Mouse (Mus musculus) CH12.LX (cell line): ENCODE results near the gene Cul5. TPM values are rescaled to one million over a fixed set of nuclear protein-coding genes. Genes with fewer than 3 reads are reported as not detected.

Source experiments
- DNase-seq: peaks from one replicate; pipeline ENCODE4 v3.0.0-alpha.2; 2013; ENCODE audit errors: extremely low read depth
- H3K27ac ChIP-seq: 2 replicates; pipeline ENCODE4 v1.5.1; 2012; ENCODE audit warnings: low read depth, mild to moderate bottlenecking, control low read depth, moderate library complexity; ENCODE audit not compliant: insufficient read depth
- H3K27me3 ChIP-seq: replicated peaks from 2 replicates; pipeline ENCODE3; 2012; ENCODE audit warnings: inconsistent platforms
- H3K36me3 ChIP-seq, 2 experiments: replicated peaks in 1 of 2; 2 replicates each; pipeline versions ENCODE3 to v1.6.1; 2012; ENCODE audit warnings: inconsistent platforms in 1 of 2, low read length in 1 of 2, mild to moderate bottlenecking in 1 of 2, mixed read lengths in 1 of 2, moderate library complexity in 1 of 2; ENCODE audit not compliant: control insufficient read depth in 1 of 2, insufficient read depth in 1 of 2
- H3K4me1 ChIP-seq, 2 experiments: 2 replicates each; pipeline ENCODE4 v1.6.1; 2012; ENCODE audit warnings: inconsistent platforms in 1 of 2, moderate library complexity in 1 of 2; ENCODE audit not compliant: insufficient read depth in 2 of 2, control insufficient read depth in 1 of 2
- H3K4me2 ChIP-seq: 2 replicates; pipeline ENCODE4 v1.6.1; 2012; ENCODE audit warnings: low read depth, mild to moderate bottlenecking, control low read depth; ENCODE audit not compliant: poor library complexity, insufficient read depth, severe bottlenecking
- H3K4me3 ChIP-seq, 3 experiments: fragments of 150-350 bp in 1 of 3; sonication (generic) in 1 of 3; replicated peaks in 1 of 3; 2 replicates each; pipeline versions ENCODE3 to v1.5.1; 2011 to 2012; ENCODE audit warnings: low read depth in 2 of 3, low read length in 2 of 3, mild to moderate bottlenecking in 2 of 3, moderate library complexity in 2 of 3, control low read depth in 1 of 3, improper control_type of control experiment in 1 of 3, inconsistent platforms in 1 of 3, mixed read lengths in 1 of 3; ENCODE audit not compliant: poor library complexity in 1 of 3
- H3K79me2 ChIP-seq: replicated peaks from 2 replicates; pipeline ENCODE4 v1.6.1; 2012; ENCODE audit warnings: mild to moderate bottlenecking, moderate library complexity; ENCODE audit not compliant: control insufficient read depth, poor library complexity, insufficient read depth, severe bottlenecking; ENCODE audit errors: extremely low read depth
- H3K9ac ChIP-seq: 2 replicates; pipeline ENCODE4 v1.6.1; 2012; ENCODE audit warnings: low read depth, mild to moderate bottlenecking, control low read depth, moderate library complexity; ENCODE audit not compliant: insufficient read depth
- H3K9me3 ChIP-seq: replicated peaks from 2 replicates; pipeline ENCODE3; 2012; ENCODE audit warnings: low read length, inconsistent platforms, mixed read lengths
- BHLHE40 ChIP-seq: IDR thresholded peaks from 2 replicates; pipeline ENCODE4 v1.6.1; 2011; ENCODE audit warnings: mild to moderate bottlenecking, low read depth, low read length, improper control_type of control experiment
- CHD2 ChIP-seq: IDR thresholded peaks from 2 replicates; pipeline ENCODE4 v1.6.1; 2011; ENCODE audit warnings: low read length, improper control_type of control experiment
- ELF1 ChIP-seq: IDR thresholded peaks from 2 replicates; pipeline ENCODE4 v1.6.1; 2014; ENCODE audit warnings: low read depth, mild to moderate bottlenecking, inconsistent platforms, low read length, improper control_type of control experiment
- EP300 ChIP-seq: IDR thresholded peaks from 2 replicates; pipeline ENCODE4 v1.6.1; 2011; ENCODE audit warnings: low read length, improper control_type of control experiment
- GABPA ChIP-seq: IDR thresholded peaks from 2 replicates; pipeline ENCODE4 v1.6.1; 2012; ENCODE audit warnings: low read depth, low read length, improper control_type of control experiment, inconsistent platforms; ENCODE audit not compliant: insufficient replicate concordance
- IRF4 ChIP-seq: IDR thresholded peaks from 2 replicates; pipeline ENCODE4 v1.6.1; 2014; ENCODE audit warnings: low read depth, mild to moderate bottlenecking, inconsistent platforms, low read length, improper control_type of control experiment
- JUN ChIP-seq: IDR thresholded peaks from 2 replicates; pipeline ENCODE4 v1.6.1; 2011; ENCODE audit warnings: low read depth, mild to moderate bottlenecking, low read length, improper control_type of control experiment, moderate library complexity; ENCODE audit not compliant: insufficient read depth
- JUND ChIP-seq: conservative IDR thresholded peaks from 2 replicates; pipeline ENCODE4 v1.6.1; 2011; ENCODE audit warnings: low read depth, low read length, improper control_type of control experiment
- KAT2A ChIP-seq: IDR thresholded peaks from 2 replicates; pipeline ENCODE4 v1.6.1; 2012; ENCODE audit warnings: low read length, improper control_type of control experiment, inconsistent platforms; ENCODE audit not compliant: insufficient replicate concordance
- MAFK ChIP-seq: IDR thresholded peaks from 2 replicates; pipeline ENCODE4 v1.6.1; 2011; ENCODE audit warnings: low read length, improper control_type of control experiment; ENCODE audit not compliant: insufficient replicate concordance
- MAX ChIP-seq: IDR thresholded peaks from 2 replicates; pipeline ENCODE4 v1.6.1; 2011; ENCODE audit warnings: low read length, improper control_type of control experiment
- MAZ ChIP-seq: IDR thresholded peaks from 2 replicates; pipeline ENCODE4 v1.6.1; 2012; ENCODE audit warnings: low read depth, mild to moderate bottlenecking, inconsistent platforms, low read length, improper control_type of control experiment, moderate library complexity
- MEF2A ChIP-seq: IDR thresholded peaks from 2 replicates; pipeline ENCODE4 v1.6.1; 2014; ENCODE audit warnings: low read depth, mild to moderate bottlenecking, inconsistent platforms, low read length, improper control_type of control experiment, borderline replicate concordance
- MYC ChIP-seq: IDR thresholded peaks from 2 replicates; pipeline ENCODE4 v1.6.1; 2011; ENCODE audit warnings: low read depth, mild to moderate bottlenecking, improper control_type of control experiment, low read length
- NRF1 ChIP-seq: IDR thresholded peaks from 2 replicates; pipeline ENCODE4 v1.6.1; 2014; ENCODE audit warnings: low read depth, mild to moderate bottlenecking, inconsistent platforms, low read length, improper control_type of control experiment, moderate library complexity
- PAX5 ChIP-seq: IDR thresholded peaks from 2 replicates; pipeline ENCODE4 v1.6.1; 2012; ENCODE audit warnings: low read length, inconsistent platforms, mixed read lengths
- POLR2A ChIP-seq: IDR thresholded peaks from 2 replicates; pipeline ENCODE4 v1.6.1; 2011; ENCODE audit warnings: low read depth, mild to moderate bottlenecking, improper control_type of control experiment, low read length
- POLR2AphosphoS2 ChIP-seq: IDR thresholded peaks from 2 replicates; pipeline ENCODE4 v1.6.1; 2011; ENCODE audit warnings: low read depth, low read length, improper control_type of control experiment
- RCOR1 ChIP-seq: conservative IDR thresholded peaks from 2 replicates; pipeline ENCODE4 v1.6.1; 2012; ENCODE audit warnings: low read depth, mild to moderate bottlenecking, inconsistent platforms, low read length, improper control_type of control experiment
- SMC3 ChIP-seq: IDR thresholded peaks from 2 replicates; pipeline ENCODE4 v1.6.1; 2011; ENCODE audit warnings: low read depth, low read length, improper control_type of control experiment
- TCF12 ChIP-seq: IDR thresholded peaks from 2 replicates; pipeline ENCODE4 v1.6.1; 2014; ENCODE audit warnings: low read depth, mild to moderate bottlenecking, inconsistent platforms, low read length, improper control_type of control experiment
- UBTF ChIP-seq: IDR thresholded peaks from 2 replicates; pipeline ENCODE4 v1.6.1; 2012; ENCODE audit warnings: low read depth, mild to moderate bottlenecking, inconsistent platforms, low read length, improper control_type of control experiment, moderate library complexity
- ZKSCAN1 ChIP-seq: IDR thresholded peaks from 2 replicates; pipeline ENCODE4 v1.6.1; 2012; ENCODE audit warnings: low read depth, inconsistent platforms, low read length, improper control_type of control experiment, borderline replicate concordance
- dilution Hi-C: fragments of 300-500 bp; cut with MboI; formaldehyde crosslinking; loops from 2 replicates; pipeline ENCODE4 v1.14.3; 2020; ENCODE audit warnings: low sequenced_read_pairs; ENCODE audit not compliant: extremely low pct_unique_long_range_greater_than_20kb, extremely low pct_ligation_motif_present
- in situ Hi-C: fragments of 300-500 bp; cut with MboI; formaldehyde crosslinking; loops from 3 replicates; pipeline ENCODE4 v1.14.3; 2019; ENCODE audit warnings: low sequenced_read_pairs, low pct_ligation_motif_present, low pct_unique_long_range_greater_than_20kb, mixed read lengths
- polyA plus RNA-seq: library from polyadenylated mRNA; unstranded; fragments of >175 nt; gene quantifications from 2 replicates; pipeline ENCODE4 v1.2.1, GENCODE M21; 2012; ENCODE audit warnings: low read depth; ENCODE audit not compliant: insufficient read length
- total RNA-seq, 2 experiments: library from RNA; depleted of rRNA; stranded (reverse); fragments of 300-350 nt in 1 of 2; fragments of >200 nt in 1 of 2; gene quantifications; 2 replicates each; pipeline ENCODE4 v1.2.3; 2012 to 2014

Cul5 gene
- total and polyA plus RNA-seq, 3 experiments, result 21.0 to 43.8 (median 37.3) TPM

DNA sequence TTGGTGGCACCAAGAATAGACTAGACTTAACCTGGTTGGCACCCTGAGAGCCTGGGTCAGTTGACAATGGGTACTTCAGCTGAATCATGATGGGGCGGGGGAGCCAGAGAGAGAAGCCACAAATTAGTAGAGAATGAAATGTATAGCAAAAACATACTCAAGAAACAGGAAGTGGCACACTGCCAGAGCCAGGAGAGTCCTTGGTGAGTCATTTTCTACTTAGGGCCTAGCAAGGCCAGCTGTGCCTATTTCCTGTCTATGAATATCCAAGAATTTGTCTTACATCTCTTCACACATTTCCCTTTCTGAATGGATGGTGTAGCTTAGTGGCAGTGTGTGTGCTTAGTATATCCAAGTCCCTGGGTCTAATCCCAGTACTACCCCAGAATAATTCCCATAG is 66.4 kb downstream of the Cul5 start:
- no peaks in the 10 kb centered on the region for H3K9me3 ChIP-seq
- H3K79me2 ChIP-seq, result 0 out of 2 replicates have a peak, but pooled peaks cover 2% of the 10 kb centered on the region
- H3K4me3 ChIP-seq, result no peak overlapping the region
- H3K9ac ChIP-seq, result no peak overlapping the region
- peaks cover 0 to 24% of the 10 kb centered on the region in 2 experiments for H3K36me3 ChIP-seq
- peaks cover 10 to 20% of the 10 kb centered on the region in 2 experiments; a peak in 3 of 4 replicates for H3K4me1 ChIP-seq
- peak; percentile 72 for DNase-seq
- no peak overlapping the region for H3K27ac ChIP-seq
- TF ChIP-seq JUN (peak; percentile 69), JUND (peak; percentile 68; the same call in 1 of the 2 replicates), MEF2A (peak; percentile 81; the same call in 1 of the 2 replicates), MYC (no peak), ZKSCAN1 (no peak), SMC3 (no peak), RCOR1 (no peak), MAFK (no peak), POLR2AphosphoS2 (no peak), GABPA (no peak), IRF4 (peak; percentile 68), PAX5 (no peak), EP300 (peak; percentile 77), CHD2 (no peak), ELF1 (peak; percentile 66)
- no peaks in the 10 kb centered on the region for H3K27me3 ChIP-seq
- dilution Hi-C loops, result no loop called here
- H3K4me2 ChIP-seq, result no peak overlapping the region
- in situ Hi-C loops, result no loop called here

DNA sequence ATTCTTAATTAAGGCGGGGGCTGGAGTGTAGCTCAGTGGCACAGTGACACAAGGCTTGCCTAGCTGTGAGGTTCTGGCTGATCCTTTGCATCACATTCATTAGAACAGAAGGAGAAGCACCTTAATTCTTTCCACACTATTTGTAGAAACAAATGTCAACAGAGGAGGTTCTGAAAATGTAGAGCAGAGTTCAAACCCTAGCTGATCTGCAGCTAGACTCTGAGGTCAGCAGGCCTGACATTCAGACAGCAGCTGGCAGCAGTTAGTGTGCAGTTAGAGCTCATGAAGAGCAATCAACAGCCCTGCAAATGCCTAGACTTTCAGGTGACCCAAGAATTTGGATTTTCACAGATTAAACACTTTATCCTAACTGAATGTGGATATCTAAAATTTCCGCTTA is 68.3 kb downstream of the Cul5 start:
- Histone ChIP-seq H3K9me3 (no peaks in the 10 kb centered on the region), H3K79me2 (0 out of 2 replicates have a peak, but pooled peaks cover 2% of the 10 kb centered on the region), H3K4me2 (no peak overlapping the region), H3K27me3 (no peaks in the 10 kb centered on the region), H3K4me3 (no peak overlapping the region), H3K27ac (no peak overlapping the region), H3K4me1 (peaks cover 10 to 18% of the 10 kb centered on the region in 2 experiments; a peak in 3 of 4 replicates), H3K9ac (no peak overlapping the region), H3K36me3 (peaks cover 0 to 20% of the 10 kb centered on the region in 2 experiments)
- dilution Hi-C loops (no loop called here), in situ Hi-C loops (no loop called here)
- TF ChIP-seq MAFK (no peak), BHLHE40 (no peak), POLR2A (no peak), MAZ (no peak), NRF1 (no peak), SMC3 (no peak), UBTF (no peak), TCF12 (no peak), MAX (no peak), MYC (no peak), KAT2A (no peak)
- DNase-seq, result no peak
